Mouse (Mus musculus): Measurements from ENCODE around the gene Car5a.

Gene Car5a

DNA sequence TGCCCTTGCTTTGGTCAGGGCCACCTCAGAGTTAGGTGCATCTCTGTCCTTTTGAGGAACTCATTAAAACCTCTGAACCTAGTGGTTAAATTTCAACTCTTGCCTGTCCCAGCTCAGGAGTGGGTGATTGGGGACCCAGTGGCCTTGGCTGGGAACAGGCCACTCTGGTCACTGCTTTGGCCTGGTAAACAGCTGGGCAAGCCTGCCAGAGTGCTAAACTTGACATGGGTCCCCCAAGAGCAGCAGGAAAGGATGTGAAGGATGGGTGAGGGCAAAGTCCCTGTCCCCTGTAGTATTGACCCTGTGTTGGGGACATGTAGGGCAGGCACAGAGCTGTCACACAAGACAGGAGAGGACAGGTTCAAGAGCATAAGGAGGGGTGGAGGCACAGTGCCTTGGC, at the start of gene Car5a:
Car5a (minus strand) TSS at position 74 of the 400 bp plus-strand sequence.
- DNase-seq, result no peak

DNA sequence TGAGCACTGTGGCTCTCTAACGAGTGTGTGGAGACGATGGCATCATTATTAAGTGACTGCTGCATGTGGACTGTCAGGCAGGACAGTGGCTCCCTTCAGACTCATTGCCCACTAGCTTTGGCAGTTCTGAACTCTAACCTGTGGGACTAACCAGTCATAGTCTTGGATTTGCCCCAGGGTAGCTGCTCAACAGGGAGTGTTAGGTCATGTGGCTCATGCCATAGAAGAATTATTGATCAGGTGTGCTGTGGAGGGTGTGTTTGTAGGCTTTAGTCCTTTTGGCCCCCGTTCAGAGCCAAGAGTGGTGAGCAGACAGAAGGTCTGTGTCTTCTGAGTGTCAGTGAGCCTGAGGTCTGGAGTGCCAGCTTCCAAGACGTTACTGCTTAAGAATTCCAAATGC, 48.2 kb upstream of the Car5a start:
- no peak for DNase-seq

DNA sequence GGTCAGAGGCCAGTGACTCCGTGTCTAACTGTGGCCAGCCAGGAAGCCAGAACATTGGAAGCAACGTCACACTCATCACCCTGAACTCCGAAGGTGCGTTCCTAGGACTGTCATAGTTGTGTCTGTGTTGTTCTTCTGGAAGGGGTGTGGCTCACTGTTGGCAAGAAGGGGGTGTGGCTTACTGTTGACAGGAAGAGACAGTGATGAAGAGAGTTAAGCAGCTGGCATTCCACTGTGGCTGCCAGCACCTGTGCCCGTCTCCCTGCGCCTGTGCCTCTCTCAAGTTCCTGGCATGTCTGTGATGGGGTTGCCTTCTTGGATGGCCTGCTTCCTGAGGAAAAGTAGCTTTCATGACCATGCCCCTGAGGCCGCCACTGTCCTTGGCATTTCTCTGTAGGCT, 46.9 kb upstream of the Car5a start:
- no peak for DNase-seq

DNA sequence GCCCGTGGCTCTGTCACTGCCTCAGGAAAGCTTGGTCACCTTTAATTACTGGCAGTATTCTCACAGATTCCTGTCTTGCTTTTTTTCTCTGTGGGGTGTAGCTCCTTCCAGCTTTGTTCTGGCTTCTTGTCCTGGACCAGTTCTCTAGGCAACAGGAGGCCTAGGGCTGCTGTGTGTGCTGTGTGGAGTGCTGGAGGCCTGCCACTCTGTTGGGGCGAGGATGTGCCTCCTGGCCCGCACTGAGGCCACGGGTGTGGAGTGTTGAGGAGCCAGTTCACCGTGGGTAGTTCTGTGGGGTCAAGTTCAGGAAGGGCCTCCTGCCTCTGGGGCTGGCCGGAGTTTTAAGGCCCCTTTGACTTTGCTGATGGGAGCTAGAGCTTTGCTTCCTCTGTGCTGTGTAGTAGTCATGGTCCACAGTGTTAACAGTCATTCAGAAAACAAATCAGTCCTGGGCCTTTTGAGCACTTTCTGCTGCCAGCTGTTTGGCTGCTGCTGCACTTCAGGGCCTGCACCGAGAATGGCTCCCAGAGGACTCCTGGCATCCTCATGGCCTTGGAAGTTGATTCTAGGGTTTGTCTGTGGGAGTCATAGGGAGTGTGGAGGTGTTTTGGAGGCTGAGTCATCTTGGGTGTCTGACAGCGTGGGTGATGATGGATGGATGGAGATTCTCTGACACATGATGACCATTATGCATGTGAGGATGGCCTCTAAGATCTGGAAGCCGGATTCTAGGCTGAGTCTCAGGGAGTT, 46.0 kb upstream of the Car5a start:
- no peak for DNase-seq

DNA sequence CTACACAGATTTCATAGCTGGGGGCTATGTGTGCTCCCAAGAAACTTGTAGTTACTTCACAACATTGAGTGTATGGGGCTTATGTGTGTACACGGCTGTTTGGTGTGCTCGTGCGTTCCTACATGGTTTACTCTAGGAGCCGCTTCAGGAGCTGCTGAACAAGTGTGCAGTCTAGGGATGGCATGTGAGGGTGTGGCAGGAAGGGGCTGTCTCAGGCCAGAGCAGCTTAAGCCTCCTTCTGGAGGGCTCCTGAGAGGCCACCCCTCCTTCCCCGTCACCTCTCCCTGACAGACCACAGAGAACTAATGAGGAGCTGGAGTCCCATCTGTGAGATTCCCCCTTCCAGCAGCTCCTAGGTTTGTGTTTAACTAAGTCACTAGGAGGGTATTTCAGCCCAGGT, 43.2 kb upstream of the Car5a start:
- DNase-seq, result no peak

DNA sequence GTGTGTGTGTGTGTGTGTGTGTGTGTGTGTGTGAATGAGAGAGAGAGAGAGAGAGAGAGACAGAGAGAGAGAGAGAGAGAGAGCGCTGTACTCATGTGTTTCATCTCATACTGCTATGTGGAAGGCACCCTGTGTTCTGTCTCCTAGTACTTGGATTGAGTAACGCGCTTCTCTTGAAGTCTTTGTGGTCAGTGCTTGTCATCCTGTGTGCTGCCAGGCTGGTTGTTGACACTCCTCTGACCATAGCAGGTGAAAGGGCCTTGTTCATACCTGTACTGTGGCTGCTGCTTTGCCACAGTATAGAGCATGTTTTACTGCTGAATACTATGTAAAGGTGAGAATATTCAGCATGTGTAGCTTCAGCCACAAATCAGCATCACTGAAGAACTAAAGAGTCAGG, 41.0 kb upstream of the Car5a start:
- no peak for DNase-seq

DNA sequence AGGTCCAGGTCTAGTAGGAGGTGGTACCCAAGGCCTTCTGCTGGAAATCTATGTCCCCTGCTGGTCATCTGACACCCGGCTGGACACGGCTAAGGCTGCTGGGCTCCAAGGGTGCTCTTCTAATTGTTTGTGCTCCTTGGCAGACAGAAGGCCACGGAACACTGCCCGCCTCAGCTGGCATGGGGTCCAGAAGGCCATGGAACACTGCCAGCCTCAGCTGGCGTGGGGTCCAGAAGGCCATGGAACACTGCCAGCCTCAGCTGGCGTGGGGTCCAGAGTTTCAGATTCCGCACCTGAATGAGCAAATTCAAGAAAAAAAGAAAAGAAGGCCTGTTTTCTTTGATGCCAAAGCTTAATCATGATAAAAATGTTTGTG, 36.8 kb upstream of the Car5a start:
- DNase-seq, result peak; percentile 60 to 65

DNA sequence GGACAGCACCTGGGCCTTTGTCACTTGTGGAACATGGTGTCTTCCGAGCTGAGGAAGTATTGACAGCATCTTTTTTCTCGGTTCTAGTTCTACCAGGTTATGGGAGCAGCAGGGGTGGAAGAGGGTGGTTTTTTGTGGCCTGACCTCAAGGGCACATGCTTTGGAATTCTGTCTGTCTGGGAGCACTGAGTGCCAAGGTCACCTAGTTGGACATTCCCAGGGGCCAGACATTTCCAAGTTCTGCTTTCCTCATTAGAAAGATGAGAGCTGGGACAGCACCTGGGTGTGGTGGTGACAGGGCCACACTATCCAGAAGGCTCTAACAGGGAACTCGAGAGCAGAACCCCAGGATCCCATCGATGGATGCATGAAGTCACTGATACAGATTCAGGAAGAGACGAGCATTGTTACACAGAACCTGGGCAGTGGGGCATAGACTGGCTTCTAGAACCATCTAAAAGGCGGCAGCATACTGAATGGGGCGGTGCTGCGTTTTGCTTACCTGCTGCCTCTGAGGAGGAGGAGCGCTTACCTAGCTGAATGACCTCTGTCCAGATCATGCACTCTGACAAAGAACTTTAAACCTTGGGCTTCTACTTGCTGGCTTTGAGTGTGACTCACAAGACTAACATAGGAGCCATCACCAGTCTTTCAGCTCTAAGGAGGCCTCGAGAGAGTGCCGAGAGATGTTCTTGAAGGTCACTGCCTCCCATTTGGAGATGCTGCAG, 36.3 kb upstream of the Car5a start:
- DNase-seq, result no peak

DNA sequence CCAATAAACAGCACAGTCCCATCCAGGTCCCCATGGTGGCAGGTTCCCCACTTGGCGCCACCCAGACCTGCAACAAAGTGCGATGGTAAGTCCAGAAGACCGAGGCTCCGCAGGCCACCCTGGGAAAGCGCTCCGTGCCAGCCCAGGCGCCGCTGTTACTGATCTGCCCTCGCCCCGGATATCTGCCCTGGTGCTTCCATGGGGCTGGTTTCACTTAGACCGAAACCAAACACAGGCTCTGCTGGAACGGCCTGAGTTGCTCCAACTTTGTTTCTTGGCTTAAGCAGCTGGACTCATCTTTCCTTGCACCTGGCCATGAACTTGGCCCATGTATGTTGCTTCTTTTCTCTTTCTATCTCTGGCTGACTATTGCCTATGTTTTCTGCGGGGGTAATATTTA, 34.0 kb upstream of the Car5a start:
- no peak for DNase-seq

DNA sequence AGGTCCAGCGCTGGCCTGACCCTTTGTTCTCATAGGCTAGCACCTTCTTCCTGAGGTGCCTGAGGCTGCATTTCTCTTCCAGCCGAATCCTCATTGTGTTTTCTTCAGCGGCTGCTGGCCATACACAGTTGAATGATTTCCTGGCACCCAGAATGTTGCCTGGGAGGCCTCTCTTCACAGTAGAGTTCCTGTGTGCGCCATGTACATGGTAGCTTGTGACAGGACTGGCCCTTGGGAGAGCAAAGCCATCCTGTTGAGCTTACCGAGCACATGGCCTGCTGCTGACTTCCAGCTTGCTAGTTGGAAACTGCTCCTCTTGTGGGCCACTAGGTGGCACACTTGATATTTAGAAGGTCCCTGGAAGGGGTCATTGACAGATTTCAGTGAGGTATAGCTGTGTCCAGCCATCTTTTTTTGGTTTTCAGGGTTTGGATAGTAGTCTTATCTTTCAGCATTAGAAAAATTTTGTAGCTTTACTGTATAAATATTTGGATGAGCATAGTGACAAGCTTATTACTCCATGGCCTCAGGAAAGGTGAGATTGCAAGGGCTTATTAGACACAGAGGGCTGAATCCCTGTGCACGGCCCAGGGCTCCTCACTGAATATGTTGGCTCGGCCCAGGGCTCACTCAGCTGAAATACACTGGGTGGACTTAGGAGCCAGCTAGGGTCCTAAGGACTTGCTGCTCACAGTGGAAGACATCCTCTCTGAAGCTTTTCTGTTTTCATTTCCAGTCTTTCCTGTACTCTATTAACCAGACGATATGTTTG, 33.3 kb upstream of the Car5a start:
- peak; percentile 69 to 80 for DNase-seq

DNA sequence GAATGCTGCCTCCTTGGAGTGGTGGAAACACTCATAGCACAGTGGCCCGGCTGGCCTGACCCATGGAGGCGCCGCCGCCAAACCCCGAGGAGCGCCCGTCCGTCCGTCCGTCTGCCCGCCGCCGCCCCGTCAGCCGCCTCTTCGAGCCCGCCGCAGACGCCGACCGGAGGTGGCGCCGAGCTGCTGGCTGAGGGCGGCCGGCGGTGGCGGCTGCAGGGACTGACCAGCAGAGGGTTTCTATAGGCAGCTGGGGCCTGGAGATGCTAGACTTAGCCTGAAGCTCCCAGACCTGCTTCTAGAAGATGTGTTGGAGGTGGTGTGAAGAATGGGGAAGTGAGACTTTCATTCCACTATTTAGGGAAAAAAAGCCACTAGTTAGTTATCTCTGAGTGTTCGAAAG, 29.2 kb upstream of the Car5a start:
- DNase-seq, result no peak

DNA sequence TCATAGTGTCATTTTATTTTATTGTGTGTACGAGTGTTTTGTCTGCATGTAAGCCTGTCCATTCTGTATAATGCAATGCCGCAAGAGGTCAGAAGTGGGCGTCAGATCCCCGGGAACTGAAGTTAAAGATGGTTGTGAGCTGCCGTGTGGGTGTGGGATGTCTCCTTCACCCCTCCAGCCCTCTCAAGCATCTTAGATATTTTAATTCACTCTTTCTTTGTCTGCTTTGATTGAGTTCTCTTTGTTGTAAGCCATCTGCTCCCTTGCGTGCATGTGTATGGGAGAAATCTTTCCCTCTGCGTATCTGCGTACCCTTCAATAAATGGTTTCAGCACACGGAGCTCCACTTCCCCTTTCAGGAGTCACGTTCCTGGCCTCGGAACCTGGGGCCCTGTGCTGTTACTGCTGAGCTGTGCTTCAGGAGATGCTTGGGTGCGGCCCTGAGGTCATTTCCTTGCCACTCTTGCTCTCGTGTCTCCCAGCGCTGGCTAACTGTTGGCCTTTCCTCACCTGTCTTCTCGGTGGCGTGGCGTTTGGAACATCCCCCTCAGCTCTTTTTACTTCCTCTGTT, 26.9 kb upstream of the Car5a start:
- no peak for DNase-seq

DNA sequence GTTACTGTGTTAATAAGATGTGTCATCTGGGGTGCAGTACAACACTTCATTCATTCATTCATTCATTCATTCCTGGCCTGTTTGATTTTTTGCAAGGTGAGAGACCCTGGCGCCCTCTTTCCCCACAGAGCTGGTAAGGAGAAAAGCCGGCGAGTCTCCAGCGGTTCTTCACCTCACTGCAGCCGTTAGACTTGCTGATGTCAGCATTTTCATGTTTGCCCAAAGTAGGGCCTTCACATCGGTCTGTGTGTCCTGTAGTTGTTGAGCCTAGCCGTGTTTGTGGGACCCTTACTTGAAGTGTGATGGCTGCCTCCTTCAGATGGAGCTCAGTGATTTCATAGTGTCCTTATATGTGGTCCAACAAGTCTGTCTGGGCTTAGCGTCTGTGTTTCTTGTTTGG, 25.5 kb upstream of the Car5a start:
- no peak for DNase-seq

DNA sequence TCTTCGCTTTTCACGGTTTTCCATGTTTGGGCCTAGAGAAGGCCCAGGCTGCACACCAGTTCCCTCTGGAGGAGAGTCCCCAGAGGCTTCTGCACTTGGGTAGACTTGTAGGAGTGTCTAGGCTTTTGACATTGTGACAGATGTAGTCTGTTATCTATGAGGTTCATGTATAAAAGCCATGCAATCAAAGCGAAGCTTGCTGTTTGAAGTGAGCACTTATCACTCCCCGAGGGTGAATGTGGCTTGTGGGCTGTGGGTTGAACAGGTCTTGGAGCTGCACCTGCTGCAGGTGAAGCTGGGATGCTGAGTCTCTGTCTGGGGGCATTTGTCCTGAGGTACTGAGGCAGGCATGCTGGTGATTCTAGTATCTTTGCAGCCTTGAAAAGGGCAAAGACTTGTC, 23.8 kb upstream of the Car5a start:
- DNase-seq, result no peak

DNA sequence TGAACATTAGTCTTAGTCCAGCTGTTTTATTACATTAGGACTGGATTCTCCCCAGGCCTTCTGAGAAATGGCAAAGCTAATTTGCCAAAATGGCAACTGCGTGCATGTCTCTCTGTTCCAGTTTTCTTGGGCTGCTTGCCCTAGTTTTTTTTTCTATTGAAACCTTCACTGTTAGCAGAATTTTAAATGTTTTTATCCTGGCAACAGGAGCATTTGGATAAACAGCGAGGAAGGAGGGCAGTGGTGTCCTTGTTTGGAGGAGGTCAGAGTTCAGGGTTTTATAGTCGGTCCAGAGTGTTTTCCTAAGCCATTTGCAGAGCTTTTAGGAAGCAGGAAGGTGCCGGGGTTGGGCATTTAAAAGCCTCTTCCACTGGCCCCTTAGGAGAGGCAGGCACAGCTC, 23.3 kb upstream of the Car5a start:
- no peak for DNase-seq

DNA sequence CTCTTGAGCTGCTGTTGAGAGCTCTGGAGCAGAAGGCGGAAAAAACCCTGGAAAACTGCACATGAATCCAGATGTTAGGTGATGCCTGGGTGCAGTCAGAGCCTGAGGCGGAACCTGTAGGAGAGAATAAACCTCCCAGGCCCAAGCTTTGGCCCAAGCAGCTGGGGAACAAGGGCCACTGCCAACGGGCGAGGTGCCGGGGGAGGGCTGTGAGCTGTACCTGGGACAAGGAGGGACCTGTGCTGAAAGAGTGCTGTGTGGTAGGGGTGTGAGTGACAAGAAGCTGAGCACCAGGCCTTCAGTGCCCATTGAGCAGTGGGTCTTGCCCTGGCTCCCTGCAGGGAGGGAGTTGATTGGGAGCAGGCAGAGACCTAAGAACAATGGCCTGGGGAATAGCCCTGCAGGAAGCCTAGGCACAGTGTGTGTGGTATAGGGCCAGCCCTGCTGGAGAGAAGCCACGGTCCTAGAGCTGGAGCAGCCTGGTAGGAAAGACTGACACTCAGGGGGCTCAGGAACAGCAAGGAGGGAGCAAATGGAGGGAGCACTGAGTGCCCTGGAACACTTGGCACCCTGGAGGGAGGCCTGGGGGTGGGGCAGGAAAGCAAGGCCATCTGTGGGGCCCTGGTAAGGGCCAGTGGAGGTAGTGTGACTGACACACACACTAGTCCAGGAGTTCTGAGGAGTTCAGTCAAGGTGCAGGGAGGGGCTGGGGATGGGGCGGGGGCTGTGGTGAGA, 22.2 kb upstream of the Car5a start:
- DNase-seq, result no peak

DNA sequence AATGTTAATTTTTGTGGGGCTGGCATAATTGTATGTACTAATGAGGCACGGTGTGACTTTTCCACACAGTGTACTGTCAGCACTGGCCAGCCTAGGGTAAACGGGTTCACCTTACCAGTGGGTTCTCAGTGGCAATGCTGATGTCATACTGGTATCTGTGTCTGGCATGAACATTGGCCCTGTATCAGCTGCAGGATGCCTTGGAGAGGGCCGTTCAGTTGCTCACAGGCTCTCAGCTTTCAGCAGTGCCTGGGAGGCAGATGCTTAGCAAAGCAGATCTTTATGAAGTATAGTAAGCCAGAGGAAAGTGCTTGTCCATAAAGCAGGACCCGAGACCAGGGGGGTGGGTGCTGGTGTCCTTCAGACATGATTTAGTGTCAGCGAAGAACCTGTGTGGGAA, 21.4 kb upstream of the Car5a start:
- no peak for DNase-seq

DNA sequence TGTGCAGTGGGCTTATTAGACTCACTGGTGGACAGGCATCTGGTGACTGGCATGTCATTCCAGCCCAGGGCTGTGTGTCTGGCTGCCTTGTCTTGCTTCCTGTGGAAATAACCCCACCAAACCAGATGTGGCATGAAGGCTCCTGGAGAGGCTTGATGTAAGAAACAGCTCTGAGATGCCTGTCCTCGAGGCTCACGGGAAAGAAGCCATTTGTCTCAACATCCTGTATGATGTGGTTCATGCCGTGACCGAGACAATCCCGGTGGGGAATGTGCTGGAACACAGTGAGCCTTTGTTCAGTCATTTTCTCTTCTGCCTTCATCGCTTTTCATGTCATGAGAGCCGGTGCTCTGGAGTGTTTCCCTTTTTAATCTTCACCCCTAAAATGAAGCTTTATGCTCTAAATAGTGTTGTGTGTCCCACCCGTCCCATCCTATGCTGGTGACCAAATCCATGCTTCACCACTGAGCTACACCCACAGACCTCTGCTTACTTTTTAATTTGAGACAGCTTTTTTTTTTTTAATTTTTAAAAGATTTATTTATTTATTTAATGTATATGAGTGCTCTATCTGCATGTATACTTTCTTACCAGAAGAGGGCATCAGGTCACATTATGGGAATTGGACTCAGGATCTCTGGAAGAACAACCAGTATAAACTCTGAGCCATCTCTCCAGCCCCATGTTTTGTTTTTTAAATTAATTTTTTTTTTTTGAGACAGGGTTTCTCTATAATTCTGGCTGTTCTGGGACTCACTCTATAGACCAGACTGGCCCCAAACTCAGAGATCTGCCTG, 20.2 kb upstream of the Car5a start:
- DNase-seq, result no peak

DNA sequence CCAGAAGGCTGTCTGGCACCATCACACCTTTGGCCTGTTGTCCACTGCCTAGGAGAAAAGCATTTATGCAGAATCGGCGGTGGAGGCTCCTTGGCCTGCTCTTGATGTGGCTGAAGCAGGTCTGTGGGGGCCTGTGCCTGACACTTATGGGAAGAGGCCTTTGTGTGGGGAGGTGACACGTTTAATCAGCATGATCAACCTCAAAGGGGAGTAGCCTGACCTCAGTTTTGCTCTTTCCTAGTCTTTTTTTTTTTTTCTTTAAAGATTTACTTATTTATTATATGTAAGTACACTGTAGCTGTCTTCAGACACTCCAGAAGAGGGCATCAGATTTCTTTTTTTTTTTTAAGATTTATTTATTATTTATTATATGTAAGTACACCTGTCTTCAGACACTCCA, 18.2 kb upstream of the Car5a start:
- no peak for DNase-seq

DNA sequence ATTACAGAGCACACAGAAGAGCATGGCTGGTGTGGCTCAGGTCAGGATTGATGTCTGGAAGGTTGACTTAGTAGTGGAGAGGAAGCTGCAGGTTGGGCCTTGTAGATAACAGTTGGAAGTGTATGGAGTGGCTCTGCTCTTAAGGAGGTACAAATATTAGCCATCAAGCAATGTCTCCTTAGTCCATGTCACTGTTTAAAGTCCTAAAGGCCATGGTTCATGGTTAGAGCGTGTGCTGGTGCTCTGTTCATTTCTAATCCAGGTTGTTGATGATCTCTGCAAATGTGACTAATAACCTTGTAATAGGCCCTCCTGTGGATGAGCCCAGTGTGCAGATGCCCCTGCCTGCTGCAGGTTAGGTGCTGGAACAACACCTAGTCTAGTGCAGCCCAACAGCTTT, 13.7 kb upstream of the Car5a start:
- DNase-seq, result no peak

DNA sequence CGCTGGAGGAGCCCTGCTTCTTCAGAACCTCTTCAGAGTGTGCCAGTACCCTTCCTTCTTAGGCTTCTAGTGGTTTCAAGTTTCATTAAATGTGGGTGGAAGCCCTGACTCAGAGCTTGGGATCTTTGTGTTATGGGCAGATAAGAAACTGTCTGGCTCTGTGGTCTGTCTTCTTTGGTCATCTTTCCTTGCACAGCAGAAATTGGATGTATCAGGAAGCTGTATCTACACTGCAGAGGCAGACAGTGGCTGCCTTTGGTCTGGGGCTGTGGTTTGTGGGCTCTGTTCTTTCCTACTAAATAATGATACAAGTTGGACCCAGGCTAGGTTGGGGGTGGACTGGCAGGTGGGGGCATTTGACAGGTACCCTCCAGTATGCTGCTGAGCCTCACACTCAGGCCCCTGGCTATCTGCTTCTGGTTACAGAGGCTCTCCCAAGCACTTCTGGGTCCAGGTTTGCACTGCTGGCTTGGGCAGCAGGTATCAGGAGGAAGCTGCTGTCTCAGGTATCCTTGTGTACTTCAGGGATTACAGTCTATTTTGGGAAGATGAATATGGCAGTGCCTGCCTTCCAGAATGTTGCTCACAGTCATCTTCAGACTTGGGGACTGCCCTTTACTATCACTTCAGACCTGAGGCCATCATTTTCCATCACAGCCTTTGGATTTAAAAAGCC, 11.3 kb upstream of the Car5a start:
- no peak for DNase-seq
